Comparison of ENCODE assay signal across 8 mouse cellular contexts in genomic region chr11:60729217-60729641, GRCm38 (mm10). TPM values are rescaled to one million over a fixed set of nuclear protein-coding genes. Genes with fewer than 3 reads are reported as not detected.
A peak's percentile ranks its signal among the peaks of the same experiment; 100 is the strongest.
DNase-seq lines count a peak whose midpoint lies in the region; ATAC-seq and TF ChIP-seq lines count a peak whose summit lies in the region.

No protein-coding gene starts in this region.

- no peak for DNase-seq in midbrain, embryonic 10.5 days (ENCODE audit: low spot score)
- DNase-seq in midbrain, embryonic 11.5 days (ENCODE audit: low spot score, missing footprints) = no peak
- DNase-seq in midbrain, embryonic 14.5 days = no peak
- DNase-seq in thymus, adult 2 months = no peak
- no peak for DNase-seq in left cerebral cortex, postnatal 36 days (ENCODE audit: low spot score in 2 of 2)
- DNase-seq in left cerebral cortex, postnatal 25 days (ENCODE audit: low spot score in 2 of 2) = no peak

- H3K4me1 ChIP-seq in midbrain, embryonic 10.5 days = peaks cover 35% of the 10 kb centered on the region
- peaks cover 16% of the 10 kb centered on the region for H3K4me1 ChIP-seq in midbrain, embryonic 11.5 days (ENCODE audit: control insufficient read depth, insufficient read depth, low read length)
- H3K4me1 ChIP-seq in forebrain, embryonic 12.5 days = peaks cover 26% of the 10 kb centered on the region
- H3K4me1 ChIP-seq in kidney, embryonic 14.5 days (ENCODE audit: control insufficient read depth, insufficient read depth, low read length) = peaks cover 18% of the 10 kb centered on the region
- H3K4me1 ChIP-seq in midbrain, embryonic 14.5 days (ENCODE audit: control insufficient read depth, insufficient read depth, low read length) = peaks cover 21% of the 10 kb centered on the region; the same call in 1 of the 2 replicates
- H3K4me1 ChIP-seq in thymus, adult 2 months (replicated peaks; ENCODE audit: control insufficient read depth, insufficient read depth, low read length) = peaks cover 18% of the 10 kb centered on the region

- no peak for ATAC-seq in midbrain, embryonic 11.5 days (ENCODE audit: low FRiP score)
- no peak for ATAC-seq in forebrain, embryonic 12.5 days (ENCODE audit: low FRiP score)
- ATAC-seq in kidney, embryonic 14.5 days (ENCODE audit: low FRiP score, low TSS enrichment) = no peak
- ATAC-seq in midbrain, embryonic 14.5 days (ENCODE audit: low FRiP score, low TSS enrichment) = no peak

- peak overlapping the region; percentile 94 for H3K4me3 ChIP-seq in midbrain, embryonic 10.5 days
- H3K4me3 ChIP-seq in midbrain, embryonic 11.5 days (ENCODE audit: low read depth, low read length) = no peak overlapping the region
- peak overlapping the region; percentile 80 for H3K4me3 ChIP-seq in forebrain, embryonic 12.5 days (replicated peaks)
- H3K4me3 ChIP-seq in kidney, embryonic 14.5 days (ENCODE audit: low read length) = peak overlapping the region; percentile 93
- H3K4me3 ChIP-seq in midbrain, embryonic 14.5 days (replicated peaks; ENCODE audit: low read depth, low read length) = peak overlapping the region; percentile 91
- H3K4me3 ChIP-seq in thymus, adult 2 months (ENCODE audit: control insufficient read depth, insufficient read depth, low read length) = no peak overlapping the region

- intact Hi-C loops in left cerebral cortex, postnatal 36 days (cut with DNase I) = no loop called here
- intact Hi-C loops in left cerebral cortex, postnatal 25 days (cut with DNase I) = no loop called here

- no peak overlapping the region for H3K9ac ChIP-seq in midbrain, embryonic 11.5 days (ENCODE audit: low read length)
- H3K9ac ChIP-seq in forebrain, embryonic 12.5 days = 0 out of 2 replicates have a peak overlapping the region, but pooled peaks have one; percentile 17
- no peak overlapping the region for H3K9ac ChIP-seq in kidney, embryonic 14.5 days (ENCODE audit: low read depth, low read length)
- H3K9ac ChIP-seq in midbrain, embryonic 14.5 days (replicated peaks; ENCODE audit: low read length) = peak overlapping the region; percentile 64; the same call in 1 of the 2 replicates

- no peaks in the 10 kb centered on the region for H3K9me3 ChIP-seq in midbrain, embryonic 10.5 days (replicated peaks)
- H3K9me3 ChIP-seq in midbrain, embryonic 11.5 days (ENCODE audit: control insufficient read depth, low read length) = no peaks in the 10 kb centered on the region
- H3K9me3 ChIP-seq in forebrain, embryonic 12.5 days = no peaks in the 10 kb centered on the region
- no peaks in the 10 kb centered on the region for H3K9me3 ChIP-seq in kidney, embryonic 14.5 days (ENCODE audit: control insufficient read depth, low read length)
- H3K9me3 ChIP-seq in midbrain, embryonic 14.5 days (ENCODE audit: control insufficient read depth, low read length) = no peaks in the 10 kb centered on the region

- H3K4me2 ChIP-seq in midbrain, embryonic 11.5 days = no peak overlapping the region; the same call in 1 of the 2 replicates
- peak overlapping the region; percentile 65 for H3K4me2 ChIP-seq in forebrain, embryonic 12.5 days
- peak overlapping the region; percentile 50; the same call in 1 of the 2 replicates for H3K4me2 ChIP-seq in kidney, embryonic 14.5 days (replicated peaks; ENCODE audit: low read depth, low read length)
- H3K4me2 ChIP-seq in midbrain, embryonic 14.5 days (ENCODE audit: low read length) = peak overlapping the region; percentile 74

- 82% methylated on average over 6 of the region's 6 CpGs for WGBS in midbrain, embryonic 10.5 days
- WGBS in midbrain, embryonic 11.5 days = 68% methylated on average over 6 of the region's 6 CpGs
- 78% methylated on average over 6 of the region's 6 CpGs for WGBS in forebrain, embryonic 12.5 days
- WGBS in kidney, embryonic 14.5 days = 72% methylated on average over 6 of the region's 6 CpGs
- 80% methylated on average over 6 of the region's 6 CpGs for WGBS in midbrain, embryonic 14.5 days
- WGBS in thymus, adult 2 months = 85% methylated on average over 6 of the region's 6 CpGs

- H3K27me3 ChIP-seq in midbrain, embryonic 10.5 days (ENCODE audit: low read depth, poor library complexity, severe bottlenecking) = no peaks in the 10 kb centered on the region
- no peaks in the 10 kb centered on the region for H3K27me3 ChIP-seq in midbrain, embryonic 11.5 days (ENCODE audit: control insufficient read depth, insufficient read depth, low read length)
- no peaks in the 10 kb centered on the region for H3K27me3 ChIP-seq in forebrain, embryonic 12.5 days
- no peaks in the 10 kb centered on the region for H3K27me3 ChIP-seq in kidney, embryonic 14.5 days (ENCODE audit: control insufficient read depth, insufficient read depth, low read length)
- no peaks in the 10 kb centered on the region for H3K27me3 ChIP-seq in midbrain, embryonic 14.5 days (ENCODE audit: control insufficient read depth, insufficient read depth, low read length)
- no peaks in the 10 kb centered on the region for H3K27me3 ChIP-seq in thymus, adult 2 months (ENCODE audit: control insufficient read depth, insufficient read depth, low read length)

- H3K36me3 ChIP-seq in midbrain, embryonic 10.5 days = peaks cover 50% of the 10 kb centered on the region
- peaks cover 2% of the 10 kb centered on the region; the same call in 1 of the 2 replicates for H3K36me3 ChIP-seq in midbrain, embryonic 11.5 days (ENCODE audit: control insufficient read depth, insufficient read depth, low read length)
- peaks cover 36% of the 10 kb centered on the region for H3K36me3 ChIP-seq in forebrain, embryonic 12.5 days (replicated peaks)
- H3K36me3 ChIP-seq in kidney, embryonic 14.5 days (ENCODE audit: control insufficient read depth, insufficient read depth, low read length) = peaks cover 32% of the 10 kb centered on the region
- peaks cover 34% of the 10 kb centered on the region for H3K36me3 ChIP-seq in midbrain, embryonic 14.5 days (ENCODE audit: control insufficient read depth, insufficient read depth, low read length)
- H3K36me3 ChIP-seq in thymus, adult 2 months (ENCODE audit: control insufficient read depth, insufficient read depth, low read length) = 0 out of 2 replicates have a peak, but pooled peaks cover under 1% of the 10 kb centered on the region

- no peak for TF ChIP-seq POLR2A in thymus, adult 2 months (IDR thresholded peaks at IDR 0.05; ENCODE audit: control insufficient read depth, extremely low read depth, insufficient read depth, low read length, poor library complexity)

- TF ChIP-seq CTCF in thymus, adult 2 months (IDR thresholded peaks at IDR 0.05; ENCODE audit: borderline replicate concordance, control insufficient read depth, extremely low read depth, insufficient read depth, low read length, poor library complexity) = no peak

- peak overlapping the region; percentile 92; the same call in 1 of the 2 replicates for H3K27ac ChIP-seq in midbrain, embryonic 10.5 days (replicated peaks)
- H3K27ac ChIP-seq in midbrain, embryonic 11.5 days (ENCODE audit: low read depth, low read length) = no peak overlapping the region
- H3K27ac ChIP-seq in forebrain, embryonic 12.5 days = no peak overlapping the region
- no peak overlapping the region for H3K27ac ChIP-seq in kidney, embryonic 14.5 days (ENCODE audit: low read depth, low read length)
- H3K27ac ChIP-seq in midbrain, embryonic 14.5 days (replicated peaks; ENCODE audit: low read depth, low read length) = no peak overlapping the region
- no peak overlapping the region for H3K27ac ChIP-seq in thymus, adult 2 months (ENCODE audit: control insufficient read depth, insufficient read depth, low read length)

RNA-seq across cellular contexts. Expression of gene Mief2, which starts 1.0 kb away (rescaled TPM):
- 14.6 and 15.6 TPM in 2 replicates for polyA plus RNA-seq in midbrain, embryonic 10.5 days (2016; fragmentation: Nextera tagmentation; extraction: Ambion mirVana)
- 10.2 and 13.6 TPM in 2 replicates for polyA plus RNA-seq in midbrain, embryonic 11.5 days (2014; fragmentation: Nextera tagmentation; extraction: Ambion mirVana)
- polyA plus RNA-seq in forebrain, embryonic 12.5 days (2016; fragmentation: Nextera tagmentation; extraction: Ambion mirVana) = 15.4 and 17.9 TPM in 2 replicates
- 9.8 and 17.0 TPM in 2 replicates for polyA plus RNA-seq in kidney, embryonic 14.5 days (2014; fragmentation: Nextera tagmentation; extraction: Ambion mirVana)
- polyA plus RNA-seq in midbrain, embryonic 14.5 days (2014; fragmentation: Nextera tagmentation; extraction: Ambion mirVana) = 20.4 and 22.6 TPM in 2 replicates
- polyA plus RNA-seq in thymus, adult 2 months (2012; rRNA removed) = 26.1 and 26.6 TPM in 2 replicates
- 10 to 100 TPM; 19.4 to 21.6 TPM for total RNA-seq in left cerebral cortex, postnatal 36 days (2021)
- total RNA-seq in left cerebral cortex, postnatal 25 days (2021) = 10 to 100 TPM; 22.5 to 23.0 TPM

RNA-seq across cellular contexts. Expression of gene Flii, which starts 2.2 kb away (rescaled TPM):
- 74.8 and 82.6 TPM in 2 replicates for polyA plus RNA-seq in midbrain, embryonic 10.5 days (2016; fragmentation: Nextera tagmentation; extraction: Ambion mirVana)
- polyA plus RNA-seq in midbrain, embryonic 11.5 days (2014; fragmentation: Nextera tagmentation; extraction: Ambion mirVana) = 52.3 and 59.3 TPM in 2 replicates
- polyA plus RNA-seq in forebrain, embryonic 12.5 days (2016; fragmentation: Nextera tagmentation; extraction: Ambion mirVana) = 76.2 and 78.9 TPM in 2 replicates
- 46.8 and 71.9 TPM in 2 replicates for polyA plus RNA-seq in kidney, embryonic 14.5 days (2014; fragmentation: Nextera tagmentation; extraction: Ambion mirVana)
- polyA plus RNA-seq in midbrain, embryonic 14.5 days (2014; fragmentation: Nextera tagmentation; extraction: Ambion mirVana) = 51.5 and 63.8 TPM in 2 replicates
- polyA plus RNA-seq in thymus, adult 2 months (2012; rRNA removed) = 254 and 271 TPM in 2 replicates
- 10 to 100 TPM; 59.5 to 67.6 TPM for total RNA-seq in left cerebral cortex, postnatal 36 days (2021)
- 10 to 100 TPM; 49.2 to 53.8 TPM for total RNA-seq in left cerebral cortex, postnatal 25 days (2021)

RNA-seq across cellular contexts. Expression of gene Llgl1, which starts 29.7 kb away (rescaled TPM):
- polyA plus RNA-seq in midbrain, embryonic 10.5 days (2016; fragmentation: Nextera tagmentation; extraction: Ambion mirVana) = 147 and 158 TPM in 2 replicates
- polyA plus RNA-seq in midbrain, embryonic 11.5 days (2014; fragmentation: Nextera tagmentation; extraction: Ambion mirVana) = 87.8 and 101 TPM in 2 replicates
- polyA plus RNA-seq in forebrain, embryonic 12.5 days (2016; fragmentation: Nextera tagmentation; extraction: Ambion mirVana) = 138 and 152 TPM in 2 replicates
- 40.8 and 69.0 TPM in 2 replicates for polyA plus RNA-seq in kidney, embryonic 14.5 days (2014; fragmentation: Nextera tagmentation; extraction: Ambion mirVana)
- 49.6 and 63.8 TPM in 2 replicates for polyA plus RNA-seq in midbrain, embryonic 14.5 days (2014; fragmentation: Nextera tagmentation; extraction: Ambion mirVana)
- polyA plus RNA-seq in thymus, adult 2 months (2012; rRNA removed) = 143 and 154 TPM in 2 replicates
- total RNA-seq in left cerebral cortex, postnatal 36 days (2021) = 10 to 100 TPM; 37.9 to 41.0 TPM
- total RNA-seq in left cerebral cortex, postnatal 25 days (2021) = 10 to 100 TPM; 37.1 to 40.6 TPM

RNA-seq across cellular contexts. Expression of gene Top3a, which starts 47.9 kb away (rescaled TPM):
- 23.2 and 23.9 TPM in 2 replicates for polyA plus RNA-seq in midbrain, embryonic 10.5 days (2016; fragmentation: Nextera tagmentation; extraction: Ambion mirVana)
- 16.0 and 17.4 TPM in 2 replicates for polyA plus RNA-seq in midbrain, embryonic 11.5 days (2014; fragmentation: Nextera tagmentation; extraction: Ambion mirVana)
- polyA plus RNA-seq in forebrain, embryonic 12.5 days (2016; fragmentation: Nextera tagmentation; extraction: Ambion mirVana) = 20.5 and 21.1 TPM in 2 replicates
- polyA plus RNA-seq in kidney, embryonic 14.5 days (2014; fragmentation: Nextera tagmentation; extraction: Ambion mirVana) = 13.7 and 21.5 TPM in 2 replicates
- polyA plus RNA-seq in midbrain, embryonic 14.5 days (2014; fragmentation: Nextera tagmentation; extraction: Ambion mirVana) = 7.4 and 9.3 TPM in 2 replicates
- polyA plus RNA-seq in thymus, adult 2 months (2012; rRNA removed) = 17.9 and 19.4 TPM in 2 replicates
- total RNA-seq in left cerebral cortex, postnatal 36 days (2021) = 1 to 10 TPM; 4.0 to 5.2 TPM
- total RNA-seq in left cerebral cortex, postnatal 25 days (2021) = 1 to 10 TPM; 4.2 to 5.1 TPM

RNA-seq across cellular contexts. Expression of gene Smcr8, which starts 48.1 kb away (rescaled TPM):
- 7.8 and 8.8 TPM in 2 replicates for polyA plus RNA-seq in midbrain, embryonic 10.5 days (2016; fragmentation: Nextera tagmentation; extraction: Ambion mirVana)
- polyA plus RNA-seq in midbrain, embryonic 11.5 days (2014; fragmentation: Nextera tagmentation; extraction: Ambion mirVana) = 9.2 and 10.1 TPM in 2 replicates
- 11.0 and 11.5 TPM in 2 replicates for polyA plus RNA-seq in forebrain, embryonic 12.5 days (2016; fragmentation: Nextera tagmentation; extraction: Ambion mirVana)
- polyA plus RNA-seq in kidney, embryonic 14.5 days (2014; fragmentation: Nextera tagmentation; extraction: Ambion mirVana) = 5.2 and 8.2 TPM in 2 replicates
- polyA plus RNA-seq in midbrain, embryonic 14.5 days (2014; fragmentation: Nextera tagmentation; extraction: Ambion mirVana) = 8.8 and 9.4 TPM in 2 replicates
- 25.5 and 26.4 TPM in 2 replicates for polyA plus RNA-seq in thymus, adult 2 months (2012; rRNA removed)
- total RNA-seq in left cerebral cortex, postnatal 36 days (2021) = 10 to 100 TPM; 30.2 to 31.8 TPM
- 10 to 100 TPM; 30.1 to 32.5 TPM for total RNA-seq in left cerebral cortex, postnatal 25 days (2021)

Comparison
In these comparisons a context has a peak if more than half of its experiments do, and no peak if none do; other contexts are left out.
1. H3K4me3 ChIP-seq: peak in midbrain, embryonic 10.5 days (single experiment), forebrain, embryonic 12.5 days (single experiment), kidney, embryonic 14.5 days (single experiment) and midbrain, embryonic 14.5 days (single experiment); none in midbrain, embryonic 11.5 days (single experiment) and thymus, adult 2 months (single experiment).
2. H3K9ac ChIP-seq: peak in forebrain, embryonic 12.5 days (single experiment) and midbrain, embryonic 14.5 days (single experiment); none in midbrain, embryonic 11.5 days (single experiment) and kidney, embryonic 14.5 days (single experiment).